Mouse (Mus musculus) R1 (cell line): ENCODE data around the gene Prr9.
A peak's percentile ranks its signal among the peaks of the same experiment; 100 is the strongest.

Source experiments
- DNase-seq: peaks from one replicate; pipeline ENCODE4 v3.0.0-alpha.2; 2018; ENCODE audit warnings: low read depth, low spot score

The Prr9 gene

DNA sequence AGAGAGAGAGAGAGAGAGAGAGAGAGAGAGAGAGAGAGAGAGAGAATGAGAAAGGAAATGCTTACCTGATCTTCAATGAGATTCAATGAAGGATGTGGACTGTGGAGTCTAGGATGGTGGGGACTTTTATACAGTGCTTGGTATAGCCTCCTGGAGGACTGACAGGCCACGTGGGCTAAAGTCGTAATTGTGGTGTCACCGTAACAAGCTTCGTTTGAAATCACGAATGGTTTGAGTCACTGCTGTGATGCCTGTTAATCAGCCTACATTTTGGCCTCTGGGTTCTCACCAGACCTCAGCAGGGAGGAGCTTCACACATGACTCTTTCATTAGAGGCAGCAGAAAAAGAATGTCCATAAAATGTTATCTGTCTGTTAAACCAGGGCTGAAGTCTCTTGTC, at the start of gene Prr9:
TSS of gene Prr9 (minus strand) at position 101 of the 400 bp plus-strand sequence.
- no peak for DNase-seq

DNA sequence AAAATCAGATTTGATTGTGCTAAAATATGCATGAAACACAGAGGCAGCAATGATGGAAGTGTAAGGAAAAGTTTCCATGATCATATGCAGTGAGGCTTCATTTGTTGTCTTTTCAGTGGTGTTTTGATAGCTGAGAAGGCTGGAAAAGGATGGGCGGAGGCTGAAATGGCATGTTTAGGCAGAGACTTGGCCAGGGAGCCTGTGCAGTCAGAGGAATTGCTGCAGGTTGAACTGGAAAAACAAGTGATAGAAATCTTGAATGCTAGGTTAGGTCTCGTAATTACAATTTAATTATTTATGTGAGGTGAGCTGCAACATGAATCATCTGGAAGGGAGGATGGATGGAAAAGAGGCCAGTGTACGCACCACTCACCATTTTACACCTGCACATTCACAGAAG, 46.1 kb upstream of the Prr9 start:
- DNase-seq, result no peak

- peak; percentile 62 for DNase-seq
Observed at GRCm38 (mm10) chr3:92153322-92153721, 29.6 kb upstream of the Prr9 start.

GRCm38 (mm10) chr3:92150631-92151277, 27.0 kb upstream of the Prr9 start:
- DNase-seq, result peak; percentile 73

GRCm38 (mm10) chr3:92147913-92148312, 24.2 kb upstream of the Prr9 start:
- no peak for DNase-seq

DNA sequence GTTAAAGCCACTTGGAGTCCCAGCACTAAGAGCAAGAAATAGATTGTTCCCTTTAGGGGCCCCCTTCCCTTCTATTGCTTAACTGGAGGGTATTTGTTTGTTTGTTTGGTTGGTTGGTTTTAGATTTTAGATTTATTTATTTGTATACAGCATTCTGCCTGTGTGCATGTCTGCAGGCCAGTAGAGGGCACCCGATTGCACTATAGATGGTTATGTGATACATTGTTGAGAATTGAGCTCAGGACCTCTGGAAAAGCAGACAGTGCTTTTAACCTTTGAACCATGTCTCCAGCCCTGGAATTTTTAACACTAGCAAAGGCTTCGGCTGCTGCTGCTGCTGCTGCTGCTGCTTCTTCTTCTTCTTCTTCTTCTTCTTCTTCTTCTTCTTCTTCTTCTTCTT, 23.7 kb upstream of the Prr9 start:
- peak; percentile 36 for DNase-seq

DNA sequence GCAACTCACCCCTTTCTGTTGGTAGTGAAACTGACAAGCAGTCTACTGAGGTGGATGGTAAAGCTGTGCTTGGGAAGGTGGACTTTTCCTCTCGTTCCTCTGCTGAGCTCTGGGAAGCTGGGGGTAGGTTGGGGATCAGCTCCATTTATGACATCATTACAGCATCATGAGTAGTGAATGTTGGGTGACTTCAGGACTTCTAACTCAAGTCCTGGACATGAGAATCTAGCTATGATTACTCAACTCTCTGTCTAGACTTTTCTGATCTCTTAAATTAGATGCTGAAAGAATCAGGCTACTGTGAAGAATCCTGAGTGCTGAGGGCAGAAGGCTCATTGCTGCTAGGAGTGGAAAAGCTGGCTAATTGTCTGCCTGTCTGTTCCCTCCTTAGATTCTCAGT, 18.9 kb upstream of the Prr9 start, which contains the start of gene Lelp1:
TSS of gene Lelp1 (minus strand) at position 101 of the 400 bp plus-strand sequence.
- DNase-seq, result no peak

- DNase-seq, result no peak
Observed at GRCm38 (mm10) chr3:92120902-92121301, 2.8 kb downstream of the Prr9 start.

- DNase-seq, result peak; percentile 62
Observed at GRCm38 (mm10) chr3:92117930-92118329, 5.8 kb downstream of the Prr9 start.

DNA sequence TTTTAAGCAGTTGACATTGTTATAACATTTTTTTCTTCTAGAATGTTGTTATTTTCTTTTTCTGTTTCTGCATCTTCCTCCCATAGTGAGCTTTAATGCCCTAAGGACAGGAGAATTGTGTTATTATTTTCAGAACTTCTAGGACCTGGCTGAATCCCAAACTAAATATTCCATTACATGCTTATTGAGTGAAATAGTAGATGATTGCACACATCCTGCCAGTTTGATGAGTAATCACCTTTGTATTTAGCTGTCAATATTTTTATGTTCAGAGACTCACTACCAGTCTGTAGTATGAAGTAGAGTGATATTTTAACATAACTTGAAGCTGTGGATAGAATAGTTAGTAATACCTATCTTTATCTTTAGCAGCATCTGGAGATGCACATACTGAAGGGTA, 12.2 kb downstream of the Prr9 start:
- no peak for DNase-seq

- DNase-seq, result peak; percentile 21
Observed at GRCm38 (mm10) chr3:92110790-92111189, 13.0 kb downstream of the Prr9 start.

DNA sequence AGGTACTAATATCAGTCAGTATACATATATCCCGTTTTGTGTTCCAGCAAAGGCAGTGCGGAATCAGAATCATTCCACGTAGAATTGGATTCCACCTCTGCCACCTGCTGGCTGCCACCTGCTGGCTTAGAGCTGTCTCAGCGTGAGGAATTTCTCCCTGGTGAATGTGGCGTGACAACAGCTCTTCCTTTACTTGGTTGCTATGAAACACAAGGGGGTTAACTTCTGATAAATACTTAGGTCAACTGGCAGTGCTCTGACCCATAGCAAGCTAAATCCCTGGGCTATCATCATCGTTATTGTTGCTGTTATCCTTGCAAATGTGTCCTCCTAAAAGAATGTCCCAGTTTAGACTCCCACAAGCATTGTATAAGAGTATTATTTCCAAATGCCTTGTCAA, 17.2 kb downstream of the Prr9 start:
- peak; percentile 74 for DNase-seq

GRCm38 (mm10) chr3:92083042-92083441, 40.7 kb downstream of the Prr9 start, which contains the start of gene Lor:
Lor (minus strand) TSS chr3:92083142.
- no peak for DNase-seq

GRCm38 (mm10) chr3:92081285-92081931, 42.3 kb downstream of the Prr9 start:
- peak; percentile 54 for DNase-seq

- peak; percentile 49 for DNase-seq
Observed at GRCm38 (mm10) chr3:92080462-92081284, 43.1 kb downstream of the Prr9 start.
